Comparison of ENCODE assay signal across 11 mouse cellular contexts in the genomic region with DNA sequence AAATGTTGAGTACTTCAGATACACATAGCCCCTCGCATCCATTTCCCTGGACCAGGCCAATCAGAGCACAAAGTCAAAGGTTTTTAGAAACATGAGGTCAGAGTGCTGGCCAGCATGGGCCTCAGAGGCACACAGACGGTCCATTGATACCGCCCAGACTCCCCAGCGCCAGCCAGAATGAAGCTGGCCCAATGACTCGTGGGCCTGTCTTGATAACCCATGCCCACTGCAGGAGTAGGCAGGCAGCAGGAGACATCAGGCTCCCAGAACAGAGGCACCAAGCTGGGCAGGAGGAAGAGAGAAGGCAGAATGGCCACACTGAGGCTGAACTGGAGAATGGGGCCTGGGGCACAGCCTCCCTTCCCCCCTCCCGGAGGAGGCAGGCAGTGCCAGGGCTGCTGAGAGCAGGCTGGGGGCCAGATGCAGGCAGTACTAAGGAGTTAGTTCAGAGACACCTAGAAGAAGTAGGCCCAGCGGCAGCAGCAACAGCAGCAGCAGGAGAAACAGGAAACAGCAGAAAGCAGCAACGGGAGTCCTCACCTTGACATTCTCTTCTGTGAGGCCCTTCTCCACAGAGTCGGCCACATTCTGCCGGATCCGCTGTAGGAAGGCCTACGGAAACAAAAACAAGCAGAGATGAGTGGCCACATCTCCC.
DNase-seq lines count a peak whose midpoint lies in the region; ATAC-seq and TF ChIP-seq lines count a peak whose summit lies in the region.
"Had no signal": no experiment of that assay in that cellular context is flagged by ENCODE, and none has a peak within 500 bp of the region (broad histone marks: within the 10 kb centered on the region; RNA-seq: fewer than 3 reads in every experiment).

No protein-coding gene starts in this region.

- no peak for ATAC-seq in heart, postnatal 0 days (ENCODE audit: insufficient read depth, low read depth)
- peak; percentile 34 for ATAC-seq in hindbrain, embryonic 16.5 days

- TF ChIP-seq CTCF in heart, postnatal 0 days (IDR thresholded peaks at IDR 0.05; ENCODE audit: low read depth): no peak
- peak; percentile 47; the same call in 1 of the 2 replicates for TF ChIP-seq CTCF in thymus, adult 2 months (IDR thresholded peaks at IDR 0.05; ENCODE audit: borderline replicate concordance, control insufficient read depth, extremely low read depth, insufficient read depth, low read length, poor library complexity)

- no peak for DNase-seq in heart, postnatal 0 days (ENCODE audit: low spot score)
- DNase-seq in heart, postnatal 14 days: no peak
- peak; percentile 56 for DNase-seq in thymus, adult 2 months
- DNase-seq in thymus, adult 18-20 months: no peak
- peak; percentile 68 for DNase-seq in thymus, postnatal 4 days
- DNase-seq in ovary, postnatal 14 days (ENCODE audit: low spot score): no peak
- DNase-seq in cerebellum, adult 11-12 months: no peak
- DNase-seq: cerebellum, postnatal 36 days; heart, postnatal 36 days had no signal

- no peak overlapping the region for H3K4me2 ChIP-seq in heart, postnatal 0 days (ENCODE audit: low read depth, low read length)
- H3K4me2 ChIP-seq in hindbrain, embryonic 16.5 days (ENCODE audit: low read length): no peak overlapping the region
- H3K4me2 ChIP-seq: neural tube, embryonic 12.5 days had no signal

- no peaks in the 10 kb centered on the region for H3K9me3 ChIP-seq in heart, postnatal 0 days (replicated peaks; ENCODE audit: control insufficient read depth, low read length)
- H3K9me3 ChIP-seq in hindbrain, embryonic 16.5 days (ENCODE audit: control insufficient read depth, low read length): no peaks in the 10 kb centered on the region
- H3K9me3 ChIP-seq: neural tube, embryonic 12.5 days had no signal

- H3K4me1 ChIP-seq in heart, postnatal 0 days (ENCODE audit: control insufficient read depth, insufficient read depth): no peaks in the 10 kb centered on the region
- peaks cover 61% of the 10 kb centered on the region for H3K4me1 ChIP-seq in thymus, adult 2 months (replicated peaks; ENCODE audit: control insufficient read depth, insufficient read depth, low read length)
- peaks cover 8% of the 10 kb centered on the region for H3K4me1 ChIP-seq in hindbrain, embryonic 16.5 days (ENCODE audit: control insufficient read depth, insufficient read depth, low read depth, low read length)

- no peak overlapping the region for H3K4me3 ChIP-seq in heart, postnatal 0 days (ENCODE audit: low read depth, low read length)
- no peak overlapping the region for H3K4me3 ChIP-seq in thymus, adult 2 months (ENCODE audit: control insufficient read depth, insufficient read depth, low read length)
- H3K4me3 ChIP-seq in hindbrain, embryonic 16.5 days (ENCODE audit: low read length): no peak overlapping the region
- H3K4me3 ChIP-seq: neural tube, embryonic 12.5 days had no signal

- WGBS in heart, postnatal 0 days: 70% methylated on average over 12 of the region's 12 CpGs
- 54% methylated on average over 12 of the region's 12 CpGs for WGBS in thymus, adult 2 months
- 65% methylated on average over 12 of the region's 12 CpGs for WGBS in hindbrain, embryonic 16.5 days

- no peak for TF ChIP-seq EP300 in heart, postnatal 0 days (IDR thresholded peaks at IDR 0.05; ENCODE audit: low read depth)

- 0 out of 2 replicates have a peak overlapping the region, but pooled peaks have one; percentile 30 for H3K27ac ChIP-seq in heart, postnatal 0 days (ENCODE audit: low read depth)
- H3K27ac ChIP-seq in thymus, adult 2 months (ENCODE audit: control insufficient read depth, insufficient read depth, low read length): peak overlapping the region; percentile 89
- peak overlapping the region; percentile 55 for H3K27ac ChIP-seq in hindbrain, embryonic 16.5 days (ENCODE audit: low read depth, low read length)
- H3K27ac ChIP-seq: neural tube, embryonic 12.5 days had no signal

- TF ChIP-seq POLR2A in thymus, adult 2 months (IDR thresholded peaks at IDR 0.05; ENCODE audit: control insufficient read depth, extremely low read depth, insufficient read depth, low read length, poor library complexity): no peak

- H3K36me3 ChIP-seq in heart, postnatal 0 days (replicated peaks; ENCODE audit: control insufficient read depth, insufficient read depth, low read length): no peaks in the 10 kb centered on the region
- peaks cover 11% of the 10 kb centered on the region; the same call in 1 of the 2 replicates for H3K36me3 ChIP-seq in thymus, adult 2 months (ENCODE audit: control insufficient read depth, insufficient read depth, low read length)
- H3K36me3 ChIP-seq in hindbrain, embryonic 16.5 days (ENCODE audit: control insufficient read depth, insufficient read depth, low read length): no peaks in the 10 kb centered on the region

- H3K27me3 ChIP-seq in heart, postnatal 0 days (ENCODE audit: control insufficient read depth, insufficient read depth, low read length): no peaks in the 10 kb centered on the region
- no peaks in the 10 kb centered on the region for H3K27me3 ChIP-seq in thymus, adult 2 months (ENCODE audit: control insufficient read depth, insufficient read depth, low read length)
- H3K27me3 ChIP-seq in hindbrain, embryonic 16.5 days (replicated peaks; ENCODE audit: control insufficient read depth, insufficient read depth, low read length): no peaks in the 10 kb centered on the region
- H3K27me3 ChIP-seq: neural tube, embryonic 12.5 days had no signal

- H3K9ac ChIP-seq in heart, postnatal 0 days (replicated peaks; ENCODE audit: low read depth, low read length): no peak overlapping the region
- no peak overlapping the region for H3K9ac ChIP-seq in hindbrain, embryonic 16.5 days (ENCODE audit: low read depth, low read length)
- H3K9ac ChIP-seq: neural tube, embryonic 12.5 days had no signal

- intact Hi-C loops in heart, postnatal 14 days (cut with DNase I): no loop called here

Comparison
In these comparisons a context has a peak if more than half of its experiments do, and no peak if none do; other contexts are left out.
1. DNase-seq: peak in thymus, adult 2 months (single experiment) and thymus, postnatal 4 days (single experiment); none in heart, postnatal 0 days (single experiment), heart, postnatal 14 days (0 of 2), thymus, adult 18-20 months (0 of 2), ovary, postnatal 14 days (single experiment) and cerebellum, adult 11-12 months (single experiment).
2. H3K27ac ChIP-seq: peak in every context shown above with its lines; median percentile 89 in thymus, adult 2 months; 55 in hindbrain, embryonic 16.5 days; 30 in heart, postnatal 0 days.